Mouse (Mus musculus) liver, embryonic 11.5 days (tissue): ENCODE results near the gene Sulf2. TPM values are rescaled to one million over a fixed set of nuclear protein-coding genes. Genes with fewer than 3 reads are reported as not detected.

Experiments
- ATAC-seq: fragments of 200-750 bp; cut with Nextera tagmentation; replicated peaks from 2 replicates; pipeline ENCODE4 v1.8.0; 2017; ENCODE audit warnings: moderate number of reproducible peaks, mild to moderate bottlenecking, moderate TSS enrichment, moderate library complexity; ENCODE audit not compliant: low FRiP score
- DNase-seq: peaks from one replicate; pipeline ENCODE4 v3.0.0-alpha.2; 2017; ENCODE audit warnings: low spot score
- H3K27ac ChIP-seq: fragments of 300-500 bp; sonication (generic); 2 replicates; pipeline ENCODE4 v1.5.1; 2014; ENCODE audit warnings: mild to moderate bottlenecking, low read depth, low read length, control low read depth
- H3K27me3 ChIP-seq: fragments of 300-500 bp; sonication (generic); replicated peaks from 2 replicates; pipeline ENCODE4 v1.6.1; 2014; ENCODE audit warnings: low read length, mixed read lengths; ENCODE audit not compliant: control insufficient read depth, insufficient read depth
- H3K36me3 ChIP-seq: fragments of 300-500 bp; sonication (generic); 2 replicates; pipeline ENCODE4 v1.6.1; 2014; ENCODE audit warnings: mild to moderate bottlenecking, low read length, moderate library complexity, mixed read lengths; ENCODE audit not compliant: control insufficient read depth, insufficient read depth
- H3K4me1 ChIP-seq: fragments of 300-500 bp; sonication (generic); replicated peaks from 2 replicates; pipeline ENCODE4 v1.6.1; 2014; ENCODE audit warnings: low read length, mixed read lengths; ENCODE audit not compliant: control insufficient read depth, insufficient read depth
- H3K4me2 ChIP-seq: fragments of 300-500 bp; sonication (generic); 2 replicates; pipeline ENCODE4 v1.6.1; 2014; ENCODE audit warnings: mild to moderate bottlenecking, control low read depth, moderate library complexity
- H3K4me3 ChIP-seq: fragments of 300-500 bp; sonication (generic); 2 replicates; pipeline ENCODE4 v1.5.1; 2014; ENCODE audit warnings: low read depth, low read length, control low read depth
- H3K9ac ChIP-seq: fragments of 300-500 bp; sonication (generic); 2 replicates; pipeline ENCODE4 v1.6.1; 2014; ENCODE audit warnings: low read depth, low read length, control low read depth
- H3K9me3 ChIP-seq: fragments of 300-500 bp; sonication (generic); 2 replicates; pipeline ENCODE4 v1.6.1; 2016; ENCODE audit warnings: low read length, inconsistent platforms, mixed read lengths; ENCODE audit not compliant: control insufficient read depth
- WGBS: fragments of 180-500 bp; shearing (Covaris S2); extraction: QIAGEN DNeasy Blood & Tissue Kit; methylation state at CpG from one replicate; pipeline ENCODE4 v1.1.7; 2014; 5-methylcytosine and 5-hydroxymethylcytosine counted together
- polyA plus RNA-seq: library from polyadenylated mRNA; unstranded; fragments of >200 nt; fragmentation: Nextera tagmentation; extraction: Ambion mirVana; gene quantifications from 2 replicates; pipeline ENCODE4 v1.2.1, GENCODE M21; 2014

Gene Sulf2
- polyA plus RNA-seq, 1 experiment from 2014 or later = 30.3 TPM

DNA sequence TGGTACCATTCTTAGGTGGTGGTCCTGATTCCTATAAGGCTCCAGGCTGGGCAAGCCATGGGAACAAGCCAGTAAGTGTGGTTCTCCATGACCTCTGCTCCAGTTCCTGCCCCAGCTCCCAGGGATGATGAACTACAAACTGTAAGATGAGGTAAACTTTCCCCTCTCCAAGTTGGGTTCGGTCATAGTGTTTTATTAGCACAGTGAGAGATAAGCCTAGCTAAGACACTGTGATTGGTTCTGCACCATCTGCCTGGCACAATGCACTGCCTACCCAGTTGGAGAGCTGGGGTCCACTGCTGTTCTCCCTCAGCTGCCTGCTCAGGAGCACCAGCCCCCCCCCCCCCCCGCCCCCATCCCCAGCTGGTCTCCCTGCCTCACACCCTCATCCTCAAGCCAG, 30.4 kb downstream of the Sulf2 start:
- Histone ChIP-seq H3K9ac (no peak overlapping the region), H3K27me3 (no peaks in the 10 kb centered on the region), H3K4me2 (no peak overlapping the region), H3K27ac (no peak overlapping the region), H3K4me1 (no peaks in the 10 kb centered on the region), H3K4me3 (no peak overlapping the region), H3K36me3 (no peaks in the 10 kb centered on the region), H3K9me3 (no peaks in the 10 kb centered on the region)
- 65% methylated on average over 1 of the region's 2 CpGs for WGBS
- DNase-seq (no peak), ATAC-seq (no peak)

DNA sequence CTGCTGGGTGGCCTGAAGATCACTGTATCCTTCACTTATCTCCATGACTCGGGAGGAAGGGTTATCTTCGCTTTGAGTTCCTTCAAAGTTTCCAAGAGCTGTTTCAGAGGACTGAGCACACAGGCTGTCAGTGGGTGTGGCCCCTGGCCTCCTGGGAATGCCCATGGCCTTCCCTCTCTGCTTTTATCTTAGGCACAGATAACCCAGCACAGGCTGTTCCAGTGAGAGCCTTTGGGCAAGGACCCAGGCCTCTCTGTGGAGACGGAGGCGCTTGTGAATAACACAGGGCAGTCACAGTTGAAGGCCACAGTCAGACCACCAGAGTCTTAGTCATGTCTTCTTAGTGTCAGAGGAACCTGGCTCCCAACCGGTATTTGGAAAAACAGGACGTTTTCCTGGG, 32.7 kb downstream of the Sulf2 start:
- H3K27ac ChIP-seq = no peak overlapping the region
- no peak overlapping the region for H3K9ac ChIP-seq
- no peak overlapping the region for H3K4me3 ChIP-seq
- ATAC-seq (no peak), DNase-seq (no peak)
- H3K4me2 ChIP-seq = no peak overlapping the region
- no peaks in the 10 kb centered on the region for H3K36me3 ChIP-seq
- 69% methylated on average over 6 of the region's 6 CpGs for WGBS
- H3K4me1 ChIP-seq = no peaks in the 10 kb centered on the region
- no peaks in the 10 kb centered on the region for H3K27me3 ChIP-seq
- H3K9me3 ChIP-seq = no peaks in the 10 kb centered on the region

DNA sequence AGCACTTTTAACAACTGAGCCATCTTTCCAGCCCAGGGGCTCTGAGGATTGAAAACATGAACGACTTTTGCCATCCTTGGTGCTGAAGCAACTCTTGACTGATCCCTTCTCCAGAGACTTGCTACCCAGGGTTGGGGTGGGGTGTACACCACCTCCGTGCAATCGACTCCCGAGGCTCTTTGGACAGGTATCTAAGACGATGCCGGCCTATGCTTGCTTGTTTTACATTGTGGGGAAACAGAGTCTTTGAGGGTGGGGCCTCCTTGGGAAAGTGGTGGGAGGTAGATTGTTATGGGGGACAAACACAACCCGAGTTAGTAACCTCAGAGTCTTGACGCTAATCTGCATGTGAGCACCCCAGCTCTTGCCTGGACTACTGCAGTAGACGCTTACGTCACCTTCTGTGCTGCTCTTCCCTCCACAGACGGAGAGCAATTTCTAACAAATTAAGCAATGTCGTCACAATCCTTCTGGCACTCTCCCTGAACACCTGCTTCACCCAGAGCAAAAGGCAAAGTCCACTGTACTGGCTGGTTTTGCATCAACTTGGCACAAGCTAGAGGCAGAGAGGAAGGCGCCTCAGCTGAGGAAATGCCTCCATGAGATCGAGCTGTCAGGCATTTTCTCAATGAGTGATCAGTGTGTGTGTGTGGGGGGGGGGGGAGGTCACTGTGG, 33.6 kb downstream of the Sulf2 start:
- no peak for DNase-seq
- WGBS = 77% methylated on average over 14 of the region's 14 CpGs

DNA sequence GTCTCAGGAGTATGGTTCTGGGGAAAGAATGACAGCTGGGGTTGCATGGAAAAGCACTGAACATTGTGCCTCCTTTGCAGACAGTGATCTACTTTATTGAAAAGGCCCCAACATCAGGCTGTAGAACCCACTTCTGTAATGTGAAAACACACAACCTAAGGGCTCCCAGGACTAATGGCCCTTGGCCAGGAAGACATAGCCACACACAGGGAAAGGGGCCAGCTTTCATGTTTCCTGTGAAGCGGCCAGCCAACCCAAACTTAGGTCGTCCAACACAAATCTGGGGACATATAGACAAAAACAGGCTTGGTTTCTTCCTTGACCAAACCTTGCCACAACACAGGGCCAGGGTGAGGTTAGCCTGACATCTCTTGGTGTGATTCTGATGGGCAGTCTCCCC, 35.5 kb downstream of the Sulf2 start:
- ATAC-seq = no peak
- Histone ChIP-seq H3K9ac (no peak overlapping the region), H3K36me3 (peaks cover 3% of the 10 kb centered on the region; the same call in 1 of the 2 replicates), H3K9me3 (no peaks in the 10 kb centered on the region), H3K27ac (no peak overlapping the region), H3K4me3 (no peak overlapping the region), H3K4me2 (no peak overlapping the region), H3K27me3 (no peaks in the 10 kb centered on the region), H3K4me1 (no peaks in the 10 kb centered on the region)
- WGBS = 73% methylated on average over 2 of the region's 2 CpGs
- DNase-seq = no peak

More for the DNA sequence above, 33.6 kb downstream of the Sulf2 start:
- ATAC-seq = no peak
- Histone ChIP-seq H3K27ac (no peak overlapping the region), H3K9ac (no peak overlapping the region), H3K4me1 (no peaks in the 10 kb centered on the region), H3K27me3 (no peaks in the 10 kb centered on the region), H3K36me3 (peaks cover under 1% of the 10 kb centered on the region; the same call in 1 of the 2 replicates), H3K4me2 (no peak overlapping the region), H3K4me3 (no peak overlapping the region), H3K9me3 (no peaks in the 10 kb centered on the region)

DNA sequence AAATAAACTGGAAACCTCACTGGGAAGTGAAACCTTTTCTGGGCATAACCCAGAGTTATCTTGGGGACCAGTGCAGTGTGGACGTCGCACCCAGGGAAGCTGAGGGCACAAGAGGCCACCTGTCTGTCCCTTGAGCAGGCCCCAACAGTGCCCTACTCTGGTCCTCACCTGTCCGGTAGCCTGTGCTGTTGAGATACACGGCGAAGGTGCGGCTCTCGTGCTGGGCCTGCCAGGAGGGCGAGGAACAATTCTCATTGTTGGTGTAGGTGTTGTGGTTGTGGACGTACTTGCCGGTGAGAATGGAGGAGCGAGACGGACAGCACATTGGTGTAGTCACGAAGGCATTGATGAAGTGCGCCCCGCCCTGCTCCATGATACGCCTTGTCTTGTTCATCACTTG, 38.8 kb downstream of the Sulf2 start:
- DNase-seq = no peak
- Histone ChIP-seq H3K9me3 (no peaks in the 10 kb centered on the region), H3K9ac (no peak overlapping the region), H3K4me2 (no peak overlapping the region), H3K36me3 (peaks cover 3% of the 10 kb centered on the region; the same call in 1 of the 2 replicates), H3K4me1 (no peaks in the 10 kb centered on the region), H3K27ac (no peak overlapping the region), H3K27me3 (no peaks in the 10 kb centered on the region), H3K4me3 (no peak overlapping the region)
- ATAC-seq = no peak
- WGBS = 91% methylated on average over 16 of the region's 16 CpGs

DNA sequence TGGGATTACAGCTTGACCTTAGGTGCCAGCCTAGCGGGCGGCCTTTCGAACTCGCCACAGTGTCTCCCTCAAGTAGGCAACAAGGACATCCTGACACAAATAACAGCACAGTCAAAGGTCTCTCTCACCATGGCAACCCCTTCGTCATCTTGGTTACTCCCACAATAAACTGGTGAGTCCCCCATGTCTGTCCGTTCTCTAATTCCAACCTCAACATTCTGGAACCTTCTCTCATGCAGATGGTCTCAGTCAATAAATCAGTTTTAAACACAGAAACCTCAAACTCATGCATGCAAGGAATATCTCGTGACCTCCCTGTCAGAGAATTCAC, 39.2 kb downstream of the Sulf2 start:
- Histone ChIP-seq H3K9ac (no peak overlapping the region), H3K9me3 (no peaks in the 10 kb centered on the region), H3K4me2 (no peak overlapping the region), H3K4me1 (no peaks in the 10 kb centered on the region), H3K27ac (no peak overlapping the region), H3K27me3 (no peaks in the 10 kb centered on the region), H3K4me3 (no peak overlapping the region), H3K36me3 (peaks cover 3% of the 10 kb centered on the region; the same call in 1 of the 2 replicates)
- 90% methylated on average over 7 of the region's 7 CpGs for WGBS
- no peak for ATAC-seq
- no peak for DNase-seq

DNA sequence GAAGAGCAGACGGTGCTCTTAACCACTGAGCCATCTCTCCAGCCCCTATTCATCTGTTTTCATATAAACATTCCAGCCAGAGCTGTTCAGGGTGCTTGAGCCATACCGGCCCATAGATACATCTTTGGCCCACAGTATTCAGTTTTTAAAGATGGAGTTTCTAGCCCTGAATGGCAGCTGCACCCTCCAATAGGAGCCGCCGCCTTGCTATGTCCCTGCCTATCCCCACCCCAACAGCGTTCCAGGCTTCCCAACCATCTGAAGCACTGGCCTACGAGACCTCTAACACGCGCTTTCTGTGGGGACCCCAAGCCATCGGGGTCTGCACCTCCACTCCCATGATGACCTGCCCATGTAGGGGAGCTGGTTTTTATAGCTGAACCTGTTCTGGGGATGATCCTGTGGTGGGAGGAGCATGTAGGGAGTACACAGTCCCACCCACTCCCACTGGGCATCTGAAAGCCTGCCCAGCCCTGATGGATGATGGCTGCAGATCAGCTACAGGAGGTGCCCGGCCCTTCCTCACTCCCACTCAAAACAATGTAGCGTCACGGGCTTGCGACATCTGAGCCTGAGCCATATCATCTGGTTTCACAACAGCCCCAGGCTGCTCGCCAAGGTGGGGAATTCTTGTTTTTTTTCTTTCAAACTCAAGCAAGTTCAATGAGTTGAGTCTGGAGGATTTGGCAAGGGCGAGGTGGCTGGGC, 39.7 kb downstream of the Sulf2 start:
- H3K27ac ChIP-seq = no peak overlapping the region
- H3K4me3 ChIP-seq = no peak overlapping the region
- H3K9me3 ChIP-seq = no peaks in the 10 kb centered on the region
- no peaks in the 10 kb centered on the region for H3K4me1 ChIP-seq
- WGBS = 83% methylated on average over 15 of the region's 15 CpGs
- H3K9ac ChIP-seq = no peak overlapping the region
- H3K27me3 ChIP-seq = no peaks in the 10 kb centered on the region
- H3K4me2 ChIP-seq = no peak overlapping the region
- DNase-seq (no peak), ATAC-seq (no peak)
- peaks cover 3% of the 10 kb centered on the region; the same call in 1 of the 2 replicates for H3K36me3 ChIP-seq

DNA sequence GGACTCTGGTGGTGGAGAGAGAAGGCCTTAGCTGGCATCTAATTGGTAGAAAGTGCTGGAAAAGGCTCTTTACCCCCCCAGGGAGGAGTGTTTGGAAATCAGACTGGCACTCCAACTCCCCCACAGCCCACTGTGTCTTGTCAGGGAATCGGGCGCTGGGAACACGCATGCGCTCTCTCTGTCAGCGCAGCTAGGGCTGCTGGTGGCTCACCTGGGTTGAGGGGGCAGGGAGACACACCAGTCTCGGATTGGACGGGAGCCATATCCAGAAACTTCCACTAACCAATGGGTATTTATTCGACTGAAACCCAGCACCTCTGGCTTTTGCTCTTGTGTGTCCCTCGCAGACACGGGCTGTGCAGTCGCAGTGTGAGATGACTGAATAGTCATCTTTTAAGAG, 42.5 kb downstream of the Sulf2 start:
- Histone ChIP-seq H3K9me3 (no peaks in the 10 kb centered on the region), H3K9ac (no peak overlapping the region), H3K4me3 (no peak overlapping the region), H3K4me1 (no peaks in the 10 kb centered on the region), H3K36me3 (peaks cover 3% of the 10 kb centered on the region; the same call in 1 of the 2 replicates), H3K4me2 (no peak overlapping the region), H3K27ac (no peak overlapping the region), H3K27me3 (no peaks in the 10 kb centered on the region)
- ATAC-seq (no peak), DNase-seq (no peak)
- 88% methylated on average over 11 of the region's 11 CpGs for WGBS

DNA sequence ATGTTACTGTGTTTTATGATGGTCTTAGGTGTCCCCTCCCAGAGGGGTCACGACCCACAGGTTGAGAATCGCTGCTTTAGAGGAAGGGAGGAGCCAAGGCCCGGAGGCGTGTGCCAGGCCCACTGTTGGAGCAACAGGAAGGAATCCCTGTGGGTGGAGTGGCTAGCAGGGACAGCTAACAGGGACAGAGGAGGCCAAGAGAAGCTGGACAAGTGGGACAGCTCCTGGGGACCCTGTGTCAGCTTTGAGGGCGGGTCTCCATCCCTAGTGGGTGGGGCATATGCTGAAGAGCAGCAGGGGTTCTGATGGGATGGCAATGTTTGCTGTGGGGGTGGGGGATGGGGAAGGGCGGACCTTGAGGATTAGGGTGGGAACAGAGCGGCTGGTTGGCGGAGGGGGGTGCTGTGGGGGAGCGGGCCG, 43.6 kb downstream of the Sulf2 start:
- 57% methylated on average over 10 of the region's 10 CpGs for WGBS
- H3K27ac ChIP-seq = no peak overlapping the region
- H3K9me3 ChIP-seq = no peaks in the 10 kb centered on the region
- H3K9ac ChIP-seq = no peak overlapping the region
- no peak overlapping the region for H3K4me2 ChIP-seq
- H3K4me1 ChIP-seq = no peaks in the 10 kb centered on the region
- DNase-seq (no peak), ATAC-seq (no peak)
- H3K4me3 ChIP-seq = no peak overlapping the region
- H3K27me3 ChIP-seq = no peaks in the 10 kb centered on the region
- H3K36me3 ChIP-seq = peaks cover 3% of the 10 kb centered on the region; the same call in 1 of the 2 replicates
